Mouse (Mus musculus) lung, embryonic 16.5 days (tissue): ENCODE results near the gene Prl2c1. TPM values are rescaled to one million over a fixed set of nuclear protein-coding genes. Genes with fewer than 3 reads are reported as not detected.
"Not testable (repeated sequence)": the region's sequence is repeated elsewhere in the genome, so short reads cannot be mapped to it uniquely, and the experiment has no call there.

Source experiments
- ATAC-seq: fragments of 200-750 bp; cut with Nextera tagmentation; 2 replicates; pipeline ENCODE4 v1.8.0; 2017; ENCODE audit warnings: low read depth, mild to moderate bottlenecking, moderate library complexity
- H3K27ac ChIP-seq: fragments of 300-500 bp; sonication (generic); 2 replicates; pipeline ENCODE4 v1.5.1; 2014; ENCODE audit warnings: mild to moderate bottlenecking, control low read depth, low read length
- H3K27me3 ChIP-seq: fragments of 300-500 bp; sonication (generic); 2 replicates; pipeline ENCODE4 v1.6.1; 2014; ENCODE audit warnings: low read depth, low read length, mixed read lengths; ENCODE audit not compliant: control insufficient read depth, insufficient read depth
- H3K36me3 ChIP-seq: fragments of 300-500 bp; sonication (generic); 2 replicates; pipeline ENCODE4 v1.6.1; 2014; ENCODE audit warnings: low read length; ENCODE audit not compliant: control insufficient read depth, insufficient read depth
- H3K4me1 ChIP-seq: fragments of 300-500 bp; sonication (generic); replicated peaks from 2 replicates; pipeline ENCODE4 v1.6.1; 2014; ENCODE audit warnings: low read length, mixed read lengths; ENCODE audit not compliant: control insufficient read depth, insufficient read depth
- H3K4me2 ChIP-seq: fragments of 300-500 bp; sonication (generic); 2 replicates; pipeline ENCODE4 v1.6.1; 2014; ENCODE audit warnings: low read depth, low read length, control low read depth
- H3K4me3 ChIP-seq: fragments of 300-500 bp; sonication (generic); 2 replicates; pipeline ENCODE4 v1.5.1; 2014; ENCODE audit warnings: mild to moderate bottlenecking, low read length, control low read depth
- H3K9ac ChIP-seq: fragments of 300-500 bp; sonication (generic); 2 replicates; pipeline ENCODE4 v1.6.1; 2014; ENCODE audit warnings: low read length, control low read depth
- H3K9me3 ChIP-seq: fragments of 300-500 bp; sonication (generic); 2 replicates; pipeline ENCODE4 v1.6.1; 2016; ENCODE audit warnings: low read length; ENCODE audit not compliant: control insufficient read depth
- WGBS: fragments of 180-500 bp; shearing (Covaris S2); extraction: QIAGEN DNeasy Blood & Tissue Kit; methylation state at CpG from one replicate; pipeline ENCODE4 v1.1.7; 2014; 5-methylcytosine and 5-hydroxymethylcytosine counted together
- polyA plus RNA-seq: library from polyadenylated mRNA; unstranded; fragments of >200 nt; fragmentation: Nextera tagmentation; extraction: Ambion mirVana; gene quantifications from 2 replicates; pipeline ENCODE4 v1.2.1, GENCODE M21; 2015

Gene Prl2c1
- not detected in 2 replicates for polyA plus RNA-seq

DNA sequence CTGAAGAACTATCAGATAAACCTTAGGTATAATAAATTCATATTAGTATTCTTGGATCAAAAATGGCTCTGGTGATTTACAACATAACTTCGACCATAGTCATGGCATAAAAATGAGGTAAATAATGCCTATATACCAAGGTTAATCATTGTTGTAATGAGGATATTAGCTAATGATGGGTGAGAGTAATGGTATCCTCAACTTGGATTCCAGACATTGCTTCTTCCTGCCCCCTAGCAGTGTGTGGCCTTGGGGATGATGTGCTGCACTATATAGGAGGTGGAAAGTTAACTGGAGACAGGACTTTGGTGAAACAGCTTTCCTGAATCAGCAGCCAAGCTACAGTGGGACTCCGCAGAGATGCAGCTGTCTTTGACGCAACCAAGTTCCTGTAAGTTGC is at the start of gene Prl2c1:
Gene Prl2c1 (plus strand): TSS at position 301 of the 400 bp plus-strand sequence.
- H3K4me2 ChIP-seq, result no peak within 1 kb of the TSS
- H3K27ac ChIP-seq, result no peak within 1 kb of the TSS
- no peak for ATAC-seq
- H3K9ac ChIP-seq, result no peak within 1 kb of the TSS
- no peaks in the 10 kb centered on the region for H3K4me1 ChIP-seq
- no peak within 1 kb of the TSS for H3K4me3 ChIP-seq
- H3K9me3 ChIP-seq, result no peaks in the 10 kb centered on the region
- no peaks in the 10 kb centered on the region for H3K36me3 ChIP-seq
- no peaks in the 10 kb centered on the region for H3K27me3 ChIP-seq
- WGBS, result 75% methylated on average over 3 of the region's 3 CpGs

GRCm38 (mm10) chr13:27801354-27801753 is 47.8 kb upstream of the Prl2c1 start, which contains the start of gene Prl2a1:
Gene Prl2a1 (plus strand): TSS chr13:27801654.
- H3K27ac ChIP-seq, result no peak within 1 kb of the TSS
- no peaks in the 10 kb centered on the region for H3K9me3 ChIP-seq
- no peak within 1 kb of the TSS for H3K9ac ChIP-seq
- H3K4me1 ChIP-seq, result no peaks in the 10 kb centered on the region
- H3K27me3 ChIP-seq, result no peaks in the 10 kb centered on the region
- no peak for ATAC-seq
- H3K36me3 ChIP-seq, result no peaks in the 10 kb centered on the region
- WGBS, result 97% methylated on average over 1 of the region's 1 CpGs
- no peak within 1 kb of the TSS for H3K4me2 ChIP-seq
- H3K4me3 ChIP-seq, result no peak within 1 kb of the TSS

- Histone ChIP-seq H3K27ac (no peak overlapping the region), H3K4me3 (no peak overlapping the region), H3K27me3 (no peaks in the 10 kb centered on the region), H3K4me2 (no peak overlapping the region), H3K9ac (no peak overlapping the region), H3K9me3 (no peaks in the 10 kb centered on the region), H3K4me1 (no peaks in the 10 kb centered on the region), H3K36me3 (no peaks in the 10 kb centered on the region)
- 66% methylated on average over 1 of the region's 1 CpGs for WGBS
- ATAC-seq, result no peak
Observed at GRCm38 (mm10) chr13:27802765-27803164, 46.4 kb upstream of the Prl2c1 start.

- H3K4me3 ChIP-seq, H3K4me1 ChIP-seq, H3K27ac ChIP-seq, H3K9ac ChIP-seq, H3K36me3 ChIP-seq, H3K4me2 ChIP-seq, H3K9me3 ChIP-seq, ATAC-seq, H3K27me3 ChIP-seq: not testable (repeated sequence)
- 72% methylated on average over 2 of the region's 2 CpGs for WGBS
Observed at GRCm38 (mm10) chr13:27904236-27904635, 55.1 kb downstream of the Prl2c1 start.

Other genes with a start within 250 kb of the Prl2c1 start
- gene Prl7b1, start 238.8 kb upstream of the Prl2c1 start, polyA plus RNA-seq, result not detected in 2 replicates
- gene Prl7a1, start 206.8 kb upstream of the Prl2c1 start, polyA plus RNA-seq, result not detected in 2 replicates
- not detected in 2 replicates for gene Prl7a2, start 181.3 kb upstream of the Prl2c1 start, polyA plus RNA-seq
- gene Prl7d1, start 132.6 kb upstream of the Prl2c1 start, polyA plus RNA-seq, result not detected in 2 replicates
- not detected in 2 replicates for gene Prl7c1, start 68.5 kb upstream of the Prl2c1 start, polyA plus RNA-seq
- not detected in 2 replicates for gene Prl2a1, start 47.7 kb upstream of the Prl2c1 start, polyA plus RNA-seq
- not detected in 2 replicates for gene Prl4a1, start 166.9 kb downstream of the Prl2c1 start, polyA plus RNA-seq